Mouse (Mus musculus) G1E (cell line): Measurements from ENCODE around the gene Hist1h3b. TPM values are rescaled to one million over a fixed set of nuclear protein-coding genes. Genes with fewer than 3 reads are reported as not detected.
"Not testable (repeated sequence)": the region's sequence is repeated elsewhere in the genome, so short reads cannot be mapped to it uniquely, and the experiment has no call there.

Experiments used
- ATAC-seq: 2 replicates; pipeline ENCODE4 v1.8.0; 2016; ENCODE audit warnings: mild to moderate bottlenecking; ENCODE audit not compliant: insufficient number of reproducible peaks, poor library complexity, low FRiP score, severe bottlenecking; ENCODE audit errors: extremely low read depth
- DNase-seq: peaks from one replicate; pipeline ENCODE4 v3.0.0; 2012; ENCODE audit warnings: low spot score
- H3K27me3 ChIP-seq: 2 replicates; pipeline ENCODE4 v1.6.1; 2012; ENCODE audit warnings: mild to moderate bottlenecking, low read length, inconsistent platforms; ENCODE audit not compliant: insufficient read depth
- H3K36me3 ChIP-seq: replicated peaks from 2 replicates; pipeline ENCODE3; 2012; ENCODE audit warnings: mild to moderate bottlenecking, inconsistent platforms
- H3K4me1 ChIP-seq: 2 replicates; pipeline ENCODE4 v1.6.1; 2012; ENCODE audit warnings: low read depth, low read length, inconsistent platforms, mixed read lengths; ENCODE audit not compliant: insufficient read depth
- H3K4me3 ChIP-seq: 2 replicates; pipeline ENCODE4 v1.5.1; 2012; ENCODE audit warnings: low read depth, mild to moderate bottlenecking, inconsistent platforms, low read length, moderate library complexity, mixed read lengths
- H3K9me3 ChIP-seq: replicated peaks from 2 replicates; pipeline ENCODE4 v1.6.1; 2012; ENCODE audit warnings: inconsistent platforms
- CTCF ChIP-seq: IDR thresholded peaks from 2 replicates; pipeline ENCODE4 v1.5.1; 2012; ENCODE audit warnings: low read depth, low read length, inconsistent platforms, mixed read lengths
- GATA1 ChIP-seq: IDR thresholded peaks from 2 replicates; pipeline ENCODE4 v1.6.1; 2012; ENCODE audit warnings: borderline replicate concordance, low read length, inconsistent platforms, mixed read lengths
- GATA2 ChIP-seq: IDR thresholded peaks from 2 replicates; pipeline ENCODE4 v1.6.1; 2012; ENCODE audit warnings: low read depth, low read length, inconsistent platforms, borderline replicate concordance
- POLR2AphosphoS5 ChIP-seq: IDR thresholded peaks from 2 replicates; pipeline ENCODE4 v1.6.1; 2012; ENCODE audit warnings: low read depth, low read length, inconsistent platforms; ENCODE audit not compliant: insufficient replicate concordance
- TAL1 ChIP-seq: conservative IDR thresholded peaks from 2 replicates; pipeline ENCODE4 v1.6.1; 2012; ENCODE audit warnings: low read depth, low read length, inconsistent platforms, mixed read lengths
- polyA plus RNA-seq: library from polyadenylated mRNA; stranded (reverse); fragments of >175 nt; gene quantifications from 2 replicates; pipeline ENCODE4 v1.2.3, GENCODE M21; 2012
- total RNA-seq, 2 experiments: library from RNA; stranded (forward) in 1 of 2; stranded (reverse) in 1 of 2; fragments of 200-1000 nt in 1 of 2; fragments of >200 nt in 1 of 2; fragmentation: Nextera tagmentation in 1 of 2; gene quantifications; 2 replicates each; pipeline ENCODE4 v1.2.3; 2014 to 2017

The Hist1h3b gene
- total and polyA plus RNA-seq, 3 experiments = 5.7 to 955 (median 745) TPM

DNA sequence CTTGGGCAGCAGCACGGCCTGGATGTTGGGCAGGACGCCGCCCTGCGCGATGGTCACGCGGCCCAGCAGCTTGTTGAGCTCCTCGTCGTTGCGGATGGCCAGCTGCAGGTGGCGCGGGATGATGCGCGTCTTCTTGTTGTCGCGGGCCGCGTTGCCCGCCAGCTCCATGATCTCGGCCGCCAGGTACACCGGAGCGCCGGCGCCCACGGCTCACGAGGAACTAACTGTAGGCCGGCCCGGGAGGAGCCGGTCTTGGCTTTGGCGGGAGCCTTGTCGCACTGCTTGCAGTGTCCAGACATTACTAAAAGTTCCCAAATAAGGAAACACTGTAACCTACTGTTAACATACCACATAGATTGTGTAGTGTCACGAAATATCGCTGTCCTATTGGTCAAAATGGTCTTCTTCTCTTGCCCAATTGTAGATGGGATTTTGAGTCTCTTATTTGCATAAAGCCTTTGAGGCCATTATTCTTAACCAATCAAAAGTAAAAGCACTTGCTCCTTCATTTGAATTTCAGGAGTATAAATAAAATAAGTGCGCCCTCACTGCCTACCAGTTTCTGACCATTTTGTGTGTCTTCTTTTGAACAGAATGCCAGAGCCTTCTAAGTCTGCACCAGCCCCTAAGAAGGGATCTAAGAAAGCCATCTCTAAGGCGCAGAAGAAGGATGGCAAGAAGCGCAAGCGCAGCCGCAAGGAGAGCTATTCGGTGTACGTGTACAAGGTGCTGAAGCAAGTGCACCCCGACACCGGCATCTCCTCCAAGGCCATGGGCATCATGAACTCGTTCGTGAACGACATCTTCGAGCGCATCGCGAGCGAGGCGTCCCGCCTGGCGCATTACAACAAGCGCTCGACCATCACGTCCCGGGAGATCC lies 5.6 kb upstream of the Hist1h3b start, which contains the start of gene Hist1h2bb:
Hist1h2bb (plus strand) TSS at position 534 of the 880 bp plus-strand sequence.
- TF ChIP-seq POLR2AphosphoS5 = peak; percentile 94
- peak; percentile 52 for DNase-seq
- not testable (repeated sequence) for H3K27me3 ChIP-seq, H3K36me3 ChIP-seq, H3K9me3 ChIP-seq
- Histone ChIP-seq H3K4me1 (peaks cover 44% of the 10 kb centered on the region), H3K4me3 (peak within 1 kb of the TSS; percentile 71)
- peak; percentile 71 for ATAC-seq

DNA sequence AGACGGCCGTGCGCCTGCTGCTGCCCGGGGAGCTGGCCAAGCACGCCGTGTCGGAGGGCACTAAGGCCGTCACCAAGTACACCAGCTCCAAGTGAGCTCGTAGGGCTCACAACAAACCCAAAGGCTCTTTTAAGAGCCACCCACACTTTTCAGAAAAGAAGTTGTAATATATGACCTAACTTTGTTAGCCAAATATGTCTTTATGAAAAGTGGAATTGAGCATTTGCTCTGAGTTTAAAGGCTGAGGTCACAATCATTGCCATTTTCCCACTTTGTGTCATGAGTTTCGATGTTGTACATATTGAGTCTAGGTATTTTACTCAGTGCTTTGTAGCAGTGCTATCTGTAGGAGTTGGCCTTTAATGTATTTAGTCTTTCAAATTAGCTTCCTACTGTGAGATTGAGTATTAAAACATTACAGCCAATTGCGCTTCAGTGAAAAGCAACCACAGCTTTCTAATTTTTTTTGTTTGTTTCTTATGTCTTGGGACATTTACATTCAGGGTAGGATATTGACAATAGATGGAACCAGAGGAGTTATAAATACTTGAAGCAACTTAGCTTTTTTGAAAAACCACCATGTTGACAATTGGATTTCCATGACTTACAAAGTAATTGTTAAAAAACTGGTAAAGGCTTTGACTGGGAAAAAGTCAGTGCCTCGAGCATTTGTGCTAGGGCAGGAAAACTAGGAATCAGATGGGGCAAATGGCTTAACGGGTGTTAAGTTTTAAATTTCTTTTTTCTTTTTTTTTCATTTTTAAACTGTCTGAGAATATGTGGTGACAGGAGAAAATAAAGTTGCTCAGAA lies 4.8 kb upstream of the Hist1h3b start:
- ATAC-seq (no peak), DNase-seq (no peak)
- peak overlapping the region; percentile 46; the same call in 1 of the 2 replicates for H3K4me3 ChIP-seq
- no peaks in the 10 kb centered on the region for H3K27me3 ChIP-seq
- no peaks in the 10 kb centered on the region for H3K36me3 ChIP-seq
- TF ChIP-seq GATA1 (no peak), GATA2 (no peak), TAL1 (no peak), POLR2AphosphoS5 (peak; percentile 93; the same call in 1 of the 2 replicates), CTCF (no peak)
- peaks cover 37% of the 10 kb centered on the region for H3K4me1 ChIP-seq
- no peaks in the 10 kb centered on the region for H3K9me3 ChIP-seq

- TF ChIP-seq GATA2 (no peak), TAL1 (no peak), POLR2AphosphoS5 (0 out of 2 replicates have a peak, but pooled peaks have one; percentile 16), GATA1 (no peak)
- peaks cover 39% of the 10 kb centered on the region for H3K4me1 ChIP-seq
- no peaks in the 10 kb centered on the region for H3K9me3 ChIP-seq
- H3K36me3 ChIP-seq = no peaks in the 10 kb centered on the region
- no peaks in the 10 kb centered on the region for H3K27me3 ChIP-seq
- no peak overlapping the region; the same call in 1 of the 2 replicates for H3K4me3 ChIP-seq
- ATAC-seq = no peak
- DNase-seq = no peak
These were observed 4.2 kb upstream of the Hist1h3b start for GRCm38 (mm10) chr13:23747892-23748288.

- H3K9me3 ChIP-seq = no peaks in the 10 kb centered on the region
- no peak overlapping the region for H3K4me3 ChIP-seq
- DNase-seq (no peak), ATAC-seq (no peak)
- peaks cover 29% of the 10 kb centered on the region for H3K4me1 ChIP-seq
- TF ChIP-seq TAL1 (no peak), GATA2 (no peak), POLR2AphosphoS5 (no peak), CTCF (no peak), GATA1 (no peak)
- no peaks in the 10 kb centered on the region for H3K27me3 ChIP-seq
- H3K36me3 ChIP-seq = no peaks in the 10 kb centered on the region
These were observed 2.4 kb upstream of the Hist1h3b start for GRCm38 (mm10) chr13:23749563-23750121.

- Histone ChIP-seq H3K4me1 (peaks cover 34% of the 10 kb centered on the region), H3K4me3 (peak within 1 kb of the TSS; percentile 63; the same call in 1 of the 2 replicates)
- peak; percentile 12; the same call in 1 of the 2 replicates for ATAC-seq
- TF ChIP-seq POLR2AphosphoS5 = peak; percentile 97; the same call in 1 of the 2 replicates
- H3K9me3 ChIP-seq, H3K36me3 ChIP-seq, DNase-seq, H3K27me3 ChIP-seq: not testable (repeated sequence)
These were observed 1.1 kb upstream of the Hist1h3b start, which contains the start of gene Hist1h2ab for GRCm38 (mm10) chr13:23750839-23751477. Hist1h2ab (plus strand) TSS chr13:23751126.
